Mouse (Mus musculus) limb, embryonic 11.5 days (tissue): ENCODE data around the gene Fcmr. TPM values are rescaled to one million over a fixed set of nuclear protein-coding genes. Genes with fewer than 3 reads are reported as not detected.

Experiments
- ATAC-seq: fragments of 200-750 bp; cut with Nextera tagmentation; 2 replicates; pipeline ENCODE4 v1.8.0; 2017; ENCODE audit warnings: low read depth; ENCODE audit not compliant: insufficient number of reproducible peaks, low FRiP score, low TSS enrichment
- DNase-seq: peaks from one replicate; pipeline ENCODE4 v3.0.0-alpha.2; 2015; ENCODE audit warnings: low spot score
- H3K27ac ChIP-seq: fragments of 300-500 bp; sonication (generic); replicated peaks from 2 replicates; pipeline ENCODE4 v1.5.1; 2014; ENCODE audit warnings: low read depth, mild to moderate bottlenecking, low read length
- H3K27me3 ChIP-seq: fragments of 300-500 bp; sonication (generic); 2 replicates; pipeline ENCODE4 v1.6.1; 2014; ENCODE audit warnings: mild to moderate bottlenecking, low read length, mixed read lengths; ENCODE audit not compliant: control insufficient read depth, insufficient read depth
- H3K36me3 ChIP-seq: fragments of 300-500 bp; sonication (generic); 2 replicates; pipeline ENCODE4 v1.6.1; 2014; ENCODE audit warnings: mild to moderate bottlenecking, low read length, moderate library complexity, mixed read lengths; ENCODE audit not compliant: control insufficient read depth, insufficient read depth
- H3K4me1 ChIP-seq: fragments of 300-500 bp; sonication (generic); 2 replicates; pipeline ENCODE4 v1.6.1; 2014; ENCODE audit warnings: low read length, mixed read lengths; ENCODE audit not compliant: control insufficient read depth, insufficient read depth
- H3K4me2 ChIP-seq: fragments of 300-500 bp; sonication (generic); 2 replicates; pipeline ENCODE4 v1.6.1; 2014; ENCODE audit warnings: low read depth, mild to moderate bottlenecking, moderate library complexity; ENCODE audit not compliant: severe bottlenecking
- H3K4me3 ChIP-seq: fragments of 300-500 bp; sonication (generic); 2 replicates; pipeline ENCODE4 v1.5.1; 2014; ENCODE audit warnings: low read depth, low read length
- H3K9ac ChIP-seq: fragments of 300-500 bp; sonication (generic); 2 replicates; pipeline ENCODE4 v1.6.1; 2014; ENCODE audit warnings: mild to moderate bottlenecking, low read length
- H3K9me3 ChIP-seq: fragments of 300-500 bp; sonication (generic); 2 replicates; pipeline ENCODE4 v1.6.1; 2016; ENCODE audit warnings: low read length; ENCODE audit not compliant: control insufficient read depth
- WGBS: fragments of 180-500 bp; shearing (Covaris S2); extraction: QIAGEN DNeasy Blood & Tissue Kit; methylation state at CpG from one replicate; pipeline ENCODE4 v1.1.7; 2014; 5-methylcytosine and 5-hydroxymethylcytosine counted together
- polyA plus RNA-seq: library from polyadenylated mRNA; unstranded; fragments of >200 nt; fragmentation: Nextera tagmentation; extraction: Ambion mirVana; gene quantifications from 2 replicates; pipeline ENCODE4 v1.2.1, GENCODE M21; 2014

The Fcmr gene
- polyA plus RNA-seq, result 0.45 TPM in 1 of 2 replicates, not detected in the other

DNA sequence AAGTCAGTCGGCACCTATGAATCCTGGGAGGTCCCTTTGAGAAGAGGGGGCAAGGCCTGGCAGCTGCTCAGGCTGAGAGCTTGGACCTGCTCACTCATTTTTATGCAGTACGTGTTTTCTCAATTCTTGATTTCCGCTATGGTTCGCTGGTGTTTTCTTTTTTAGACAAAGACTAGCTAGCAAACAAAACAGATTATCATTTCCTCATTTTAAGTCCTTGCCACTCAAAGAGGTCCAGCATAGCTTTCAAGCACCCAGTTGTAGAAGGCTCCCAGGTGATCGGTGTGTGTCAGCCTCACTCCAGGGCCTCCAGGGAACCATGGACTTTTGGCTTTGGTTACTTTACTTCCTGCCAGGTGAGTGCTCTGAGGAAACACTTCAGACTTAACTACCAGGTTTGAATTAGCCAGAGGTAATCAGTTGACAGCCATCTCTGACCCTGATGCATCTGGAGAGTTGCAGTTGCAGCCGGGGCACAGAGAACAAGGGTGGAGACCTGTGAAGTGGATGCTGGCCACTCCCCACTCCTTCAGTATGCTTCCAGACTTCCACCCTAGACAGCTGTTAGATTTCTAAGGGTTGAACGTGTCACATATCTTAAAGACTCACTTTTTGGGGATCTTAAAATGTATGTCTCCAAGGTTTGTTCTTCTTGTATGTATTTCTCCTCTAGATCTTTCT is at the start of gene Fcmr:
TSS of gene Fcmr (plus strand) at position 129 of the 681 bp plus-strand sequence.
- Histone ChIP-seq H3K36me3 (no peaks in the 10 kb centered on the region), H3K27ac (no peak within 1 kb of the TSS), H3K27me3 (no peaks in the 10 kb centered on the region), H3K9me3 (no peaks in the 10 kb centered on the region), H3K9ac (no peak within 1 kb of the TSS), H3K4me2 (no peak within 1 kb of the TSS), H3K4me1 (no peaks in the 10 kb centered on the region), H3K4me3 (no peak within 1 kb of the TSS)
- WGBS, result 80% methylated on average over 7 of the region's 7 CpGs
- ATAC-seq (no peak), DNase-seq (no peak)

- ATAC-seq (no peak), DNase-seq (no peak)
- Histone ChIP-seq H3K4me3 (no peak overlapping the region), H3K4me2 (no peak overlapping the region), H3K36me3 (no peaks in the 10 kb centered on the region), H3K27ac (no peak overlapping the region), H3K27me3 (no peaks in the 10 kb centered on the region), H3K9me3 (no peaks in the 10 kb centered on the region), H3K9ac (no peak overlapping the region), H3K4me1 (no peaks in the 10 kb centered on the region)
- 68% methylated on average over 1 of the region's 1 CpGs for WGBS
These were observed 45.7 kb upstream of the Fcmr start for GRCm38 (mm10) chr1:130819737-130820136.

GRCm38 (mm10) chr1:130820316-130821148 is 44.9 kb upstream of the Fcmr start:
- DNase-seq (no peak), ATAC-seq (no peak)
- 82% methylated on average over 7 of the region's 7 CpGs for WGBS
- no peaks in the 10 kb centered on the region for H3K9me3 ChIP-seq
- H3K36me3 ChIP-seq, result no peaks in the 10 kb centered on the region
- no peaks in the 10 kb centered on the region for H3K4me1 ChIP-seq
- H3K9ac ChIP-seq, result no peak overlapping the region
- H3K4me3 ChIP-seq, result no peak overlapping the region
- H3K27ac ChIP-seq, result no peak overlapping the region
- no peaks in the 10 kb centered on the region for H3K27me3 ChIP-seq
- no peak overlapping the region for H3K4me2 ChIP-seq

DNA sequence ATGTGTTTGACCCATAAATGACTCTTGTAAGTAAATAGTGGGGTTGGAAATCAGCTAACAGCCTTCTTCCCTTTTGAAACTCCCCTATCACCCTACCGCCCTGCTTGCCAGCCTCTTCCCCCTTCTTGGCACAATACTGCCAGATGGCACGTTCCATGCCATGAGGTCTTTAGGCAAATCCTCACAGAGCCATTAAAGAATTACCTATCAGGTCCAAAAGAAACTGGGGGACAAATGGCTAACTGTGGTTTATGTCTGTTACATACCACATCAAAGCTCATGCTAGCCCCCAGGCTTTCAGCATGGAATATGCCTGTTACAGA is 44.4 kb upstream of the Fcmr start:
- WGBS, result 75% methylated on average over 2 of the region's 2 CpGs
- H3K27ac ChIP-seq, result no peak overlapping the region

GRCm38 (mm10) chr1:130821911-130822625 is 43.4 kb upstream of the Fcmr start:
- H3K36me3 ChIP-seq, result no peaks in the 10 kb centered on the region
- DNase-seq (no peak), ATAC-seq (no peak)
- H3K4me2 ChIP-seq, result no peak overlapping the region
- H3K4me1 ChIP-seq, result no peaks in the 10 kb centered on the region
- H3K9me3 ChIP-seq, result no peaks in the 10 kb centered on the region
- H3K9ac ChIP-seq, result no peak overlapping the region
- no peak overlapping the region for H3K27ac ChIP-seq
- H3K4me3 ChIP-seq, result no peak overlapping the region
- H3K27me3 ChIP-seq, result no peaks in the 10 kb centered on the region
- WGBS, result 78% methylated on average over 9 of the region's 9 CpGs

More for the DNA sequence above, 44.4 kb upstream of the Fcmr start:
- no peaks in the 10 kb centered on the region for H3K4me1 ChIP-seq
- no peaks in the 10 kb centered on the region for H3K36me3 ChIP-seq
- no peak for ATAC-seq
- H3K4me3 ChIP-seq, result no peak overlapping the region
- no peaks in the 10 kb centered on the region for H3K27me3 ChIP-seq
- H3K9ac ChIP-seq, result no peak overlapping the region
- H3K9me3 ChIP-seq, result no peaks in the 10 kb centered on the region
- no peak overlapping the region for H3K4me2 ChIP-seq
- no peak for DNase-seq

- Histone ChIP-seq H3K4me2 (no peak within 1 kb of the TSS), H3K27me3 (no peaks in the 10 kb centered on the region), H3K9me3 (no peaks in the 10 kb centered on the region), H3K9ac (no peak within 1 kb of the TSS), H3K4me3 (no peak within 1 kb of the TSS), H3K27ac (no peak within 1 kb of the TSS), H3K36me3 (no peaks in the 10 kb centered on the region), H3K4me1 (no peaks in the 10 kb centered on the region)
- no peak for ATAC-seq
- no peak for DNase-seq
- 90% methylated on average over 5 of the region's 5 CpGs for WGBS
These were observed 39.0 kb upstream of the Fcmr start, which contains the start of gene Pigr for GRCm38 (mm10) chr1:130826448-130826847. Gene Pigr, plus strand, starts transcription at chr1:130826684.

GRCm38 (mm10) chr1:130828656-130829055 is 36.8 kb upstream of the Fcmr start:
- no peaks in the 10 kb centered on the region for H3K27me3 ChIP-seq
- no peaks in the 10 kb centered on the region for H3K9me3 ChIP-seq
- WGBS, result 80% methylated on average over 4 of the region's 4 CpGs
- H3K4me2 ChIP-seq, result no peak overlapping the region
- no peak overlapping the region for H3K4me3 ChIP-seq
- no peak overlapping the region for H3K27ac ChIP-seq
- H3K36me3 ChIP-seq, result no peaks in the 10 kb centered on the region
- ATAC-seq (no peak), DNase-seq (no peak)
- no peaks in the 10 kb centered on the region for H3K4me1 ChIP-seq
- H3K9ac ChIP-seq, result no peak overlapping the region
